Mouse (Mus musculus) C2C12 (cell line): ENCODE data around the gene Rac1. TPM values are rescaled to one million over a fixed set of nuclear protein-coding genes. Genes with fewer than 3 reads are reported as not detected.
"Not testable (repeated sequence)": the region's sequence is repeated elsewhere in the genome, so short reads cannot be mapped to it uniquely, and the experiment has no call there.

Source experiments
- H3K27me3 ChIP-seq: one replicate; pipeline ENCODE4 v1.6.1; 2011; ENCODE audit not compliant: control insufficient read depth, insufficient read depth, insufficient read length
- H3K36me3 ChIP-seq: one replicate; pipeline ENCODE4 v1.6.1; 2011; ENCODE audit not compliant: control insufficient read depth, insufficient read depth
- H3K4me3 ChIP-seq: one replicate; pipeline ENCODE4 v1.5.1; 2011; ENCODE audit warnings: mild to moderate bottlenecking, control low read depth; ENCODE audit not compliant: poor library complexity, insufficient read depth, severe bottlenecking
- H3K79me2 ChIP-seq: one replicate; pipeline ENCODE4 v1.6.1; 2011; ENCODE audit not compliant: control insufficient read depth, insufficient read depth
- H3K79me3 ChIP-seq: one replicate; pipeline ENCODE4 v1.6.1; 2011; ENCODE audit warnings: low read depth, control low read depth
- H3ac ChIP-seq: one replicate; pipeline ENCODE3; 2011; ENCODE audit warnings: low read depth; ENCODE audit not compliant: control insufficient read depth, insufficient read length
- CEBPB ChIP-seq: IDR thresholded peaks from one replicate; pipeline ENCODE4 v1.6.1; 2011; ENCODE audit warnings: low read depth, mild to moderate bottlenecking, control low read depth, moderate library complexity
- CTCF ChIP-seq: IDR thresholded peaks from one replicate; pipeline ENCODE4 v1.5.1; 2011; ENCODE audit not compliant: control insufficient read depth, insufficient read depth, insufficient read length
- FOSL1 ChIP-seq: IDR thresholded peaks from one replicate; pipeline ENCODE4 v1.8.0; 2011; ENCODE audit warnings: mild to moderate bottlenecking, low read length; ENCODE audit not compliant: poor library complexity, insufficient read depth, severe bottlenecking
- MAX ChIP-seq: IDR thresholded peaks from one replicate; pipeline ENCODE4 v1.6.1; 2011; ENCODE audit warnings: mild to moderate bottlenecking, control low read depth
- MYOD1 ChIP-seq: IDR thresholded peaks from one replicate; pipeline ENCODE4 v1.6.1; 2011; ENCODE audit warnings: low read depth; ENCODE audit not compliant: control insufficient read depth, insufficient read length
- MYOG ChIP-seq: IDR thresholded peaks from one replicate; pipeline ENCODE4 v1.6.1; 2011; ENCODE audit not compliant: control insufficient read depth, insufficient read length; ENCODE audit errors: extremely low read depth
- USF1 ChIP-seq: IDR thresholded peaks from one replicate; pipeline ENCODE4 v1.6.1; 2011; ENCODE audit warnings: low read depth, mild to moderate bottlenecking, control low read depth, moderate library complexity
- polyA plus RNA-seq: library from polyadenylated mRNA; unstranded; fragments of >200 nt; fragmentation: generic; extraction: Trizol; gene quantifications from one replicate; pipeline ENCODE4 v1.2.1, GENCODE M21; 2012; ENCODE audit warnings: missing spikeins

Gene Rac1
- polyA plus RNA-seq, 1 experiment, result 256 TPM

DNA sequence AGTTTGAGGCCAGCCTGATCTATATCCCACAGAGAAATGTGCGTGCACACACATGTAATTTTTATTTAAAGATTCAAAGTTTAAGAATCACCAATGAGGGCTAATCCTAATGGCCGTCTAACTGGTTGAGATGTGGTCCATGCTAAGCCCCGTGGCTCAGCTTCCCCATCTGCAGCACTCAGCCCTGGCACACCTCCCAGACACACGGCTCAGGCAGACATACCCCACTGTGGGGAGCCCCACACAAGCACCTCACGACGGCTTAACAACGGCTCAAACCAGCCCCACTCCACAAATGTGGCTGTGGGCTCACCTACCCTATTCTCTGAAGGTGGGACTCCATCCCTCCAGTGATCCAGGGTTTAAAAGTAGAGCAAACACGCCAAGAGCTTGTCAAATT, 22.8 kb downstream of the Rac1 start:
- Histone ChIP-seq H3K79me3 (peaks cover 15% of the 10 kb centered on the region), H3ac (no peak overlapping the region), H3K79me2 (peaks cover 32% of the 10 kb centered on the region), H3K36me3 (peaks cover 62% of the 10 kb centered on the region), H3K4me3 (no peak overlapping the region), H3K27me3 (no peaks in the 10 kb centered on the region)
- TF ChIP-seq CEBPB, result no peak
- TF ChIP-seq USF1, result no peak
- TF ChIP-seq CTCF, result no peak
- TF ChIP-seq MYOG, result no peak
- no peak for TF ChIP-seq MAX
- no peak for TF ChIP-seq FOSL1
- TF ChIP-seq MYOD1, result no peak

DNA sequence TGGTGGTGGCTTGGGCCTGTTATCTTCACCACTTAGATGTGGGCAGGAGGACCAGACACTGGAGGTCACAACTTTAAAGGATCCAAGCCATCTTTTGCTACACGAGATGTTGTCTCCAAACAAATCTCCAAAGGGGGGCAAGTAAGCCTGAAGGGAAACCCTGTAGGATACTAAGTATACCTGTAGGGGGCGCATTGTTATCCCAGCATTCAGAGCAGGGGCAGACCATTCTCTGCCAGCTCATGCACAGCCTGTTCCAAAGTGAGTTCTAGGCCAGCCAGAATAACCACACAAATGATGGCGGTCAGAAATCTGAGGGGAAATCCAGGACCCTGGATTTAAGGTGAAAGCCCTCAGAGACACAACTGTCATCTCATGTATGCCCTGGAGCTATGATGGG, 23.4 kb downstream of the Rac1 start:
- Histone ChIP-seq H3ac (no peak overlapping the region), H3K4me3 (no peak overlapping the region), H3K36me3 (peaks cover 58% of the 10 kb centered on the region), H3K79me3 (peaks cover 10% of the 10 kb centered on the region), H3K27me3 (no peaks in the 10 kb centered on the region), H3K79me2 (peaks cover 26% of the 10 kb centered on the region)
- TF ChIP-seq CTCF, result peak; percentile 2
- TF ChIP-seq MYOD1, result no peak

GRCm38 (mm10) chr5:143503740-143504139, 24.1 kb downstream of the Rac1 start:
- H3K79me3 ChIP-seq, result peaks cover 7% of the 10 kb centered on the region
- H3K79me2 ChIP-seq, result peaks cover 19% of the 10 kb centered on the region
- no peak overlapping the region for H3K4me3 ChIP-seq
- TF ChIP-seq MAX, result no peak
- TF ChIP-seq FOSL1, result no peak
- no peak for TF ChIP-seq CTCF
- no peak for TF ChIP-seq USF1
- no peak for TF ChIP-seq CEBPB
- no peak for TF ChIP-seq MYOG
- TF ChIP-seq MYOD1, result no peak
- H3K27me3 ChIP-seq, result no peaks in the 10 kb centered on the region
- H3ac ChIP-seq, result no peak overlapping the region
- peaks cover 50% of the 10 kb centered on the region for H3K36me3 ChIP-seq

DNA sequence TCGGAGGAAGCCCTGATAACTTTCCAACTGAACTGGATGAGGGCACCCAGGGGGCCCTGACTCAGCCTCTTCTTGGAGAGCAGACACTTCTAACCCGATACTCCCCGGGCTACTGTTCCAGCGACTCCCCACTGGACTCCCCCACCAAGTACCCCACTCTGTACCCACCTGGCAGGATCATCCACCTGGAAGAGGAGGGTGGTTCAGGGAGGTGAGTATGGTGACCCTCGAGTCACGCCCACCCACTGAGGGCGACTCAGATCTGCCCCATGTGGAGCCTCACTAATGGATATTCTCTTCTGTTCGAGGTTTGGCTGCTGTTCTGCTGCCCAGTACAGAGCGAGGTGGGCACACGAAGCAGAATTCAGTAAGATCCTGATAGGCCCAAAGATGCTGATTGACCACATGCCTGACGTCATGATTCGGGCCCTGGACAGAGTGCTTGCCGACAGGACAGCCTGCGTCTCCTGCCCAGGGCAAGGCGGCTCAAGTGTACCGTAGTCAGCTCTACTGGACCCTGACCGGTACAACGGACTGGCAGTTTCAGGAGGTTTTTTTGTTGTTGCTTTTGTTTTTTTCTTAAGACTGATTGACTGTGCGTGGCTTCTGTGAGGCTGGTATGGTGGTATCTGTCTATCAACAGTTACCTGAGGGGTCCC, 24.8 kb downstream of the Rac1 start:
- H3K79me3 ChIP-seq, result peaks cover 2% of the 10 kb centered on the region
- peaks cover 12% of the 10 kb centered on the region for H3K79me2 ChIP-seq
- TF ChIP-seq MYOG (no peak), MYOD1 (no peak), CTCF (no peak), MAX (no peak), FOSL1 (no peak), CEBPB (no peak)
- no peak overlapping the region for H3K4me3 ChIP-seq
- no peaks in the 10 kb centered on the region for H3K27me3 ChIP-seq
- H3ac ChIP-seq, result no peak overlapping the region
- H3K36me3 ChIP-seq, result peaks cover 43% of the 10 kb centered on the region

DNA sequence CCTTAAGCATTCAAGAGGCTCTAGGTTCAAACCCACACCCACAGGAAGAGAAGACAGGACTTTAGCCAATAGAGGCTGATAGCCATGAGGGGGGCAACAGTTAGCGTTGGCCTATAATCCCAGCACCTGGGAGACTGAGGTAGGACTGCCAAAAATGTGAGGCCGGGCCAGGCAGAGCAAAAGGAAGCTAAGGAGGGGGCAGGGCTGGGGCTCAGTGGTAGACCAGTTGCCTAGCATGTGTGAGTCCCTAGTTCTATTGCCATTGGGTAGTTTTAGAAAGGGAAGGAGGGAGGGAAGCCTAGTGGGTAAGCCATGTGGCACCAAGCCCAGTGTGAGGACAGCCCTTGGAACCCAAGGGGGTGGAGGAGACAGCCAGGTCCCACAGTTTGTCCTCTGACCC, 26.2 kb downstream of the Rac1 start:
- TF ChIP-seq FOSL1, result no peak
- Histone ChIP-seq H3ac (no peak overlapping the region), H3K4me3 (no peak overlapping the region), H3K79me2 (no peaks in the 10 kb centered on the region), H3K36me3 (peaks cover 30% of the 10 kb centered on the region), H3K79me3 (peaks cover 2% of the 10 kb centered on the region), H3K27me3 (no peaks in the 10 kb centered on the region)

- H3ac ChIP-seq, result no peak overlapping the region
- no peaks in the 10 kb centered on the region for H3K27me3 ChIP-seq
- H3K79me3 ChIP-seq, result peaks cover 2% of the 10 kb centered on the region
- H3K4me3 ChIP-seq, result no peak overlapping the region
- TF ChIP-seq MYOD1, result no peak
- no peak for TF ChIP-seq CTCF
- TF ChIP-seq USF1, result no peak
- TF ChIP-seq FOSL1, result no peak
- no peak for TF ChIP-seq MAX
- TF ChIP-seq MYOG, result no peak
- no peak for TF ChIP-seq CEBPB
- no peaks in the 10 kb centered on the region for H3K79me2 ChIP-seq
- peaks cover 29% of the 10 kb centered on the region for H3K36me3 ChIP-seq
Observed at GRCm38 (mm10) chr5:143501140-143501539, 26.7 kb downstream of the Rac1 start.

DNA sequence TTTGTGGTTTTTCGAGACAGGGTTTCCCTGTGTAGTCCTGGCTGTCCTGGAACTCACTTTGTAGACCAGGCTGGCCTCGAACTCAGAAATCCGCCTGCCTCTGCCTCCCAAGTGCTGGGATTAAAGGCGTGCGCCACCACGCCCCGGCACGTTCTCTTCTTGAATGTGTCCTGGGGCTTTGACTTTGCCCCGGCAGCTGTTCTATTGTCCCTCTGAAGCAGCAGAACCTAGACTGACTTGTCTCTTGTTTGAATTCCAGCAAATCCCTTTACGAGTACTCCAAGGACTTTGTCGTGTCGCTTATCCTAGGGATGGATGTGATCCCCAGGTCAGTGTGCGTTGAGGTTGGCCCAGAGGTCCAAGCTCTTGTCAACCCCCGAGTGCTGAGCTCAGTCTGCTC, 27.1 kb downstream of the Rac1 start:
- not testable (repeated sequence) for H3K79me2 ChIP-seq, H3K79me3 ChIP-seq, H3ac ChIP-seq, H3K4me3 ChIP-seq, H3K27me3 ChIP-seq
- peaks cover 27% of the 10 kb centered on the region for H3K36me3 ChIP-seq
